Mouse (Mus musculus) cerebellum, adult (tissue): ENCODE results near the gene Wasl.
A peak's percentile ranks its signal among the peaks of the same experiment; 100 is the strongest.

Source experiments
- ATAC-seq: cut with Nextera tagmentation; 2 replicates; pipeline ENCODE4 v1.9.2; 2017; ENCODE audit warnings: mild to moderate bottlenecking, moderate library complexity, mixed read lengths; ENCODE audit not compliant: insufficient number of reproducible peaks, low FRiP score, low TSS enrichment

Gene Wasl

GRCm38 (mm10) chr6:24647103-24647691 lies 17.6 kb downstream of the Wasl start:
- no peak for ATAC-seq

- ATAC-seq = no peak
These were observed 19.3 kb downstream of the Wasl start for GRCm38 (mm10) chr6:24645346-24646053.

- ATAC-seq = no peak
These were observed 21.8 kb downstream of the Wasl start for GRCm38 (mm10) chr6:24642960-24643359.

DNA sequence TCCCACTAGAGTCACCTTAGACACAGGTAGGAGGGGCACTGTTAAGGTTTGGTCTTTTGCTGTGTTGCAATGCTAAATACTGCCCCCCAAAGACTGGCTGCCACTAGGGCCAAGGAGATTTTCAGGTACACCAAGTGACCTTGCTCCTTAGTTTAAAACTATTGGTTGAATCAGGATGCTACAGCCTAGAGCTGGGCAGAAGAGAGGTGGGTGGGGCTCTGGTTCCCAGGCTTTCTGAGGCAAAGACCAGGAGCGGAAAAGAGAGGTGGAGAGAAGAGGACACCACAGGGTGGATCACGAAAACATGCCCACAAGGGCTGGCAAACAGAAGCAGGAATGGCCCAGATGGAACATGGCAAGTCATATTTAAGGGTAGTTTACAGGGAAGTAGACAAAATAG lies 22.6 kb downstream of the Wasl start:
- 0 out of 2 replicates have a peak, but pooled peaks have one; percentile 26 for ATAC-seq

DNA sequence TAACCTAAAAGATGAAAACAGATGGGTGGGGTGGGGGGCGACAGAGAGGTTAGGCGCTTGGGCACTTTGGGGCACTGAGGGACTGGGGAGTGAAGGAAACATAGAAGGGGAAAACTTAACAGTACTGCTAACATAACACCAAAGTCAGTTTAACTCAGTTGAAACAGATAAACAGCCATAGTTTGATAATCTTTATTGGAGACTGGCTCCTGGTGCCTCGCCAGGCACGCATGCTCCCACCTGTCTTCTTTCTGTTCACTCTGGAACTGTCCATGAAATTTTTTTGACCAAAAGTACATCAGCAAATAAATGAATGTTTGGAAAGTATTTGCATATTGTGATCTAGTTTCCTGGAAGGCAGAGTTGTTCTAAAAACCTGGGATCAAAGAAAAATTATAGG lies 23.5 kb downstream of the Wasl start:
- no peak for ATAC-seq

GRCm38 (mm10) chr6:24635814-24636213 lies 29.0 kb downstream of the Wasl start:
- no peak for ATAC-seq

DNA sequence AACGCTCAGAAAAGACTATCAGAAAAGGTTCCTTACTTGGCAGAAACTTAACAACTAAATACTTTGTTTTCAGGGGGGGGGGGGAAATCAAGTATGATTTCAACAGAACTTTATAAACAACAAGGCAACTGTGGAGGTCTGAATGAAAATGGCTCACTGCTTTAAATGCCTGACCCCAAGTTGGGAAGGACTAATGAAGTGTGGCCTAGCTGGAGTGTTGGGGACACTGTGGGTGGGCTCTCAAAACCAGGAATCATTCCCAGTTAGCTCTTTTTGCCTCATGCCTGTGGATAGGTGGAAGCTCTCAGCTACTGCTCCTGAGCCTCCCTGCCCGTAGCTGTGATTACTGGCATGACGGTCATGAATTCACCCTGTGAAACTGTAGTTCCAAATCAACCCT lies 30.7 kb downstream of the Wasl start:
- ATAC-seq = no peak

DNA sequence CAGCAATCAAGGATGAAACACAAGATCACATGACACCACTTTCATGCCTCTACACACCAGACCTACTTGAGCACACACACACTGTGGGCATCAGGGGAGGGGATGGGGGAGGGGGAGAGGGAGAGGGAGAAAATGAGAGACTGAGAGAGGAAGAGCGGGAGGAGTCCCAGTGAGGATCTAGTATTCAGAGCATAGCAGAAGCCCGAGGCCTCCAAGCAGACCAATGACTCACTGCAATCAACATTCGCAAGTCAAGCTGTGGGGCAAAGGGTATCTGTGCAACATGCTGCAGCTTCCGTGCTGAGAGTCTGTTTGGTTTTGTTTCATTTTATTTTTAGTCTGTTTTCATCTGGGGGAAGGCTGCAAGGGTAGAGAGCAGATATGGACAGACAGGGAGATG lies 32.7 kb downstream of the Wasl start:
- ATAC-seq = 0 out of 2 replicates have a peak, but pooled peaks have one; percentile 16

DNA sequence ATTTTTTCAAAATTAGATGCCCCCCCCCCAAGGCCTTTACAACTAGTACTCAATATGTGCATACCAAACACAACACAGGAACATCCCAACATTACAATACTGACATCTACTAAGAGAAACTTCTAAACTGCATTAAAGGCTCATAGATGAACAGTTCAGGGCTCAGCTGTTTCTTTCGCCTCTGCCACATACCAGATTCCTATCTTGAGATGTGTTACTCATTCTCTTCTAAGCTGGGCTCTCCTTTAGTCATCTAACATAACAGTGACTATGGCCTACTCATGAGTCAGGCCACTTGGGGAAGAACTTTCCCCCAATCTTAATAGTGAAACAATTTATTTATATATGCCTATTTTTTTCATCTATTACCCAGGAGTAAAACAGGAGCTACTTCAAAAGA lies 36.3 kb downstream of the Wasl start:
- no peak for ATAC-seq

- ATAC-seq = peak; percentile 72
These were observed 37.2 kb downstream of the Wasl start for GRCm38 (mm10) chr6:24627586-24628030.

GRCm38 (mm10) chr6:24622098-24622497 lies 42.7 kb downstream of the Wasl start:
- ATAC-seq = no peak

GRCm38 (mm10) chr6:24620936-24621335 lies 43.9 kb downstream of the Wasl start:
- ATAC-seq = no peak

GRCm38 (mm10) chr6:24619285-24620045 lies 45.3 kb downstream of the Wasl start:
- ATAC-seq = no peak

DNA sequence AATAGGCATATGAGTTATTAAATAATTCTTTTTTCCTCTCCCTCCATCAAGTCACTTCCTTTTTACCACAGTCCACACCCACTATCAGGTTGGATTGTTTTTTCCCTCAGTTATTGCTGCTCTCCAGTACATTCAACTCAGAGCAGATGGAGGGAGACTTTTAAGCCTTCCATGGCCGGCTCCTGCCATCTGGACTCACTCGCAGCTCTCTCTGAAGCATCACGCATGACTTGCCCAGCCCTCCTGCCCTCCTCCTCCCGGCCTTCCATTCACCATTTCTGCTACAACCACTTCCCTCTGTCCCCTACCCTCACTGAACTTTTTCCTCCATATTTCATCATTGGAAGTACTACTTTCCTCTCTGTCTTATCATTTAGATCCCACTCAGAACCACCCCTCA lies 48.1 kb downstream of the Wasl start:
- peak; percentile 97 for ATAC-seq

DNA sequence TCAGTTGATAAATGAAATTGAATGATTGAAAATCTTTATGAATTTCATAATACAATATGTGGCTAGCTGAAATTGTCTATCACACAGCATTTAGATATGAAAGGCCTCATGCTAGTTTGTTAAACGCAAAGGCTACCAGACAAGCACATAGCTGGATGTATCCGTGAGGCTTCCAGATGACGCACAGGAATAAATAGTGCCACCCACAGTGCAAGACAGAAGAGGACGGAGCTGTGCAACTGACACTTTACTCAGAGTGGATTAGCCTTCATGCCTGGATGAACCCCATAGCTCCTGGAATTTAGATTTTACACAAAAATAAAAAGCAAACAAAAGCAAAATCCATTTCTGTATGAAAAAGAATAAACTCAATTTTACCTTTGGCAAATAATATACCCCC lies 50.9 kb downstream of the Wasl start:
- no peak for ATAC-seq

GRCm38 (mm10) chr6:24613346-24613745 lies 51.5 kb downstream of the Wasl start:
- ATAC-seq = no peak

GRCm38 (mm10) chr6:24612074-24612755 lies 52.6 kb downstream of the Wasl start:
- ATAC-seq = no peak

- no peak for ATAC-seq
These were observed 54.5 kb downstream of the Wasl start for GRCm38 (mm10) chr6:24610358-24610757.

DNA sequence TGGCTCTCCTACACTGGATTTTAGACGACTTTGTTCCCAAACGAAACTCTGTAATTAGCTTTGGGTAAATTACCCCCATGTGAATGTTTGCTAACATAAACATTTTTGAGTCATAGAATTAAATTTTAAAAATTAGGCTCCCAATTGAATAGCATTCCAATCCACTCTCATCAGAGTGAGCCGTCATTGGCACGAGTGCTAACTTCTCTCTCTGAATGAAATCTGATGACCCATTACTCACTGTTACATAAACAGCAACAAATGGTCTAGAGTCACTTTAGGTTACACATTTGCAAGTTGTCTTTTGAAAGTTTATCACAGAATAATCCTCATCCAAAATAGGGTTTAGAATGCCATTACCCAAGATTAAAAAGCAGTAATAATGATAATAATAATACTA lies 55.3 kb downstream of the Wasl start:
- no peak for ATAC-seq

DNA sequence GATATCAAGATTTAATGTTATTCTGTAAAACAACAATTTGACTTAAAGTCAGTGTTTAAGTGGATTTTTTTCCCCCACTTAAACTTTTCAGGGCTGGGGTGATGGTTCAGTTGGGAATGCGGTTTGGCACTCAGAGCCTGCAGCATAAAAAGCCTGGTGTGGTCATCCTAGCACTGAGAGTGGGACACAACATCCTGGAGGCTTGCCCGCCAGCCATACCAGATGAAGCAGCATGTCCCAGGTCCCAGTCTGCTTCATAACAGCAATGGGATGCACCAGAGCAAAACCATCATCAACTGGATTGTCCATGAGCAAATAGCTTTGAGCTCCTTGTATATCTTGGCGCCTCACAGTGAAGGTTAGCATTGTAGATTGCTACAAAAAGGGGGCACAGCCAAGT lies 56.1 kb downstream of the Wasl start:
- no peak for ATAC-seq

DNA sequence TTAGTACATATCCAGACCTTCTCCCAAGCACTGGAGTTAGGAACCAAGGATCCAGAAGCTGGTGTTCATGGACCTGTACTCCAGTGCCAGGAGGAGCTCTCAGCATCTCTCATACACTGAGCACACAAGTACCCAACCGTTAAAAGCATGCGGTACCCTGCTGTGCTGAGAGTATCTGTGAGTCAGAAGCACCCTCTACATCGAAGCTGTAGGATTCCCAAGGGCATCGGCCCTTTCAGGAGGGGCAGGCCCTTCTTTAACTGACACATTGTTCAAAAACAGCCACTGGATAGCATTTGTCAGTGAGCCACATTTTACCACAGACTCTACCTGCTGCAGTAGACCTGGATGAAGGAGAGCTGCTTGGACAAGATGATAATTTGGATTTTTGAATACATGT lies 56.7 kb downstream of the Wasl start:
- ATAC-seq = no peak
